Mouse (Mus musculus) olfactory bulb, adult 2 months (tissue): ENCODE measurements around the gene B9d2. TPM values are rescaled to one million over a fixed set of nuclear protein-coding genes. Genes with fewer than 3 reads are reported as not detected.

Experiments used
- H3K27ac ChIP-seq: fragments of 200-500 bp; 2 replicates; pipeline ENCODE4 v1.5.1; 2012; ENCODE audit warnings: low read depth, low read length; ENCODE audit not compliant: insufficient read depth
- H3K4me1 ChIP-seq: fragments of 200-500 bp; 2 replicates; pipeline ENCODE4 v1.6.1; 2012; ENCODE audit warnings: low read length; ENCODE audit not compliant: control insufficient read depth, insufficient read depth
- H3K4me3 ChIP-seq: fragments of 200-500 bp; 2 replicates; pipeline ENCODE4 v1.5.1; 2012; ENCODE audit warnings: mild to moderate bottlenecking, low read depth, low read length, moderate library complexity; ENCODE audit not compliant: insufficient read depth
- CTCF ChIP-seq: fragments of 200-500 bp; IDR thresholded peaks from 2 replicates; pipeline ENCODE4 v1.5.1; 2012; ENCODE audit warnings: low read depth, mild to moderate bottlenecking, low read length, moderate library complexity; ENCODE audit not compliant: insufficient read depth
- POLR2A ChIP-seq: fragments of 200-500 bp; IDR thresholded peaks from 2 replicates; pipeline ENCODE4 v1.6.1; 2012; ENCODE audit warnings: mild to moderate bottlenecking, low read depth, low read length, moderate library complexity; ENCODE audit not compliant: insufficient read depth
- WGBS: fragments of 180-500 bp; shearing (Covaris S2); methylation state at CpG from one replicate; pipeline ENCODE4 v1.1.7; 2018; 5-methylcytosine and 5-hydroxymethylcytosine counted together
- polyA plus RNA-seq: library from polyadenylated mRNA; stranded (reverse); fragments of >200 nt; gene quantifications from 2 replicates; pipeline ENCODE4 v1.2.4, GENCODE M21; 2012; ENCODE audit warnings: low replicate concordance; ENCODE audit not compliant: missing spikeins, insufficient read depth, insufficient read length

Gene B9d2
- polyA plus RNA-seq, 1 experiment = not detected

DNA sequence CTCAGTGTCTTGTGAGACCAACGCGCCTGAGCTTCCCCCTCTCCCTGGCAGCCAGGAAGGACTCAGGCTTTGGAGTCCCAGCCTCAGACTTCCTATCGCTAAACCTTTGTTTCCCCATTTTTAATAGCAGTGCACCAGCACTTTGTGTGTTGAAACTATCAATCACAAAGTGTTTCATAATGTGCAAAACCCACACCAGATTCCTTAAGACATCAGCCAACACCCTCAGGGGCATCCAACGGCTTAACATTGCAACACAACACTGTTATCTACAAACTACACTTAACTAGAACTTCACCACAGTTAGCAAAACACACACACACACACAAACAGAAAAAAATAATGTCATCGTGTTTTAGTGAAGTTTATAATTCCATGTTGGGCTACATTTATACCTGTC lies 30.7 kb upstream of the B9d2 start:
- no peak for TF ChIP-seq POLR2A
- Histone ChIP-seq H3K27ac (no peak overlapping the region), H3K4me1 (peaks cover 11% of the 10 kb centered on the region), H3K4me3 (no peak overlapping the region)
- WGBS = 69% methylated on average over 5 of the region's 5 CpGs

DNA sequence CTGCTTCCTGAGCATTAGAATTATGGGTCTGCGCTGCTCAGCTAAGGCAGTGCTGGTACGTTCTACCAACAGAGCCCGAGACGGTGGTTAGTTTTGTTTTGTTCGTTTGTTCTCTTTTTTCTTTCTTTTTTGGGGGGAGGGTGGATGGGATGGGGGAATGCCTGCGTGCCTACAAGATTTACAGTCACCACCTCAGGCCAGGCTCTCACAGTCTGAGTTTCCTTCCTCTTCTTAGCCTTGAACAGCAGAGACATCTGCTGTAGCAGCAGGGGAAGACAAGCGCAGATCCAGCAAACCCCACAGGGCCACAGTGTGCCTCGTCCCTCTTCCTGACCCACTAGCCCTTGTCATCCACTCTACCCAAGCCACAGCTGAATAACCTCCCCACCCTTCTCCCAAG lies 29.3 kb upstream of the B9d2 start:
- 88% methylated on average over 8 of the region's 8 CpGs for WGBS
- H3K4me1 ChIP-seq = peaks cover 14% of the 10 kb centered on the region
- TF ChIP-seq CTCF = no peak
- TF ChIP-seq POLR2A = no peak
- no peak overlapping the region for H3K27ac ChIP-seq
- H3K4me3 ChIP-seq = no peak overlapping the region

- whole genome bisulfite sequencing = 92% methylated on average over 12 of the region's 12 CpGs
- TF ChIP-seq POLR2A (no peak), CTCF (no peak)
- H3K4me1 ChIP-seq = peaks cover 22% of the 10 kb centered on the region
- no peak overlapping the region for H3K4me3 ChIP-seq
- H3K27ac ChIP-seq = no peak overlapping the region
These were observed 28.3 kb upstream of the B9d2 start for GRCm38 (mm10) chr7:25652244-25652759.

DNA sequence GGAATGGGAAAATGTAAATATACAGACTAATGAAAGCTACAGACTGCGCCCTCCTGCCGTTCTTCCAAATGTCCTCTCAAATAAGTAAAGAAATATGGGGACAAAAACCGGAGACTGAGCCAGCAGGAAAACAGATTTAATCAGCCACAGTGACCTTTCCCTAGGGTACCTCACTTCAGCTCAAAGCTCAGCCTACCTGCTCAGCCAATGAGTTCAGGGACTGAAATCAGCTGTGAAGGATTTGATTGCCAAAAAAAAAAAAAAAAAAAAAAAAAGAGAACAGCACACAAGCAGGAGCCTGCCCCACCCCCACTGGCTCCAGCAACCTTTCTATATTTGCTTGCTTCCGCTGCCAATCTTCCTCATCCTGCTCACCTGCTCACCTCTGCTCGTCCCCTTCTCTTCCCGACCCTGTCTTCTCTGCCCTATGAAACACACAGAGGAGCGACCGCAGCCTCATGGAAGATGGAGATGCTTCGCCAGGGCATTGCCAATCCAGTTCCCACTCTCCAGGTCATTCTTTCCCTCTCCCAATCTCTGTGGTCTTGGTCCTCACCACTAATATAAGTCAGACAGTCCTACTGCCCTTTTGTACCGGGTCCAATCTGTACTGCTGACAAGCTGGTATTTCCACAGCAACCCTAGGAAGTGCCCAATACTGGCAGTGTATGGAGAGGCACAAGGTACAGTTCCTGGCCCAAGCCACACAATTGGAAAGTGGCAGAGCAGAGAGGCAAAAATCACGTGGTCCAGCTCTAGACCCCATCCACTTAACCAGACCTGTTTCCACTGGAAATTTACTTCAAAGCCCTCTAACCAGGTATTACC lies 24.8 kb upstream of the B9d2 start:
- Histone ChIP-seq H3K4me1 (peaks cover 16% of the 10 kb centered on the region), H3K4me3 (no peak overlapping the region), H3K27ac (no peak overlapping the region)
- 74% methylated on average over 11 of the region's 11 CpGs for WGBS
- TF ChIP-seq POLR2A = no peak
- no peak for TF ChIP-seq CTCF

- WGBS = 21% methylated on average over 10 of the region's 10 CpGs
- H3K4me1 ChIP-seq = peaks cover 16% of the 10 kb centered on the region
- H3K27ac ChIP-seq = no peak overlapping the region
- peak overlapping the region; percentile 62 for H3K4me3 ChIP-seq
- TF ChIP-seq CTCF (no peak), POLR2A (no peak)
These were observed 22.8 kb upstream of the B9d2 start for GRCm38 (mm10) chr7:25657785-25658184.

DNA sequence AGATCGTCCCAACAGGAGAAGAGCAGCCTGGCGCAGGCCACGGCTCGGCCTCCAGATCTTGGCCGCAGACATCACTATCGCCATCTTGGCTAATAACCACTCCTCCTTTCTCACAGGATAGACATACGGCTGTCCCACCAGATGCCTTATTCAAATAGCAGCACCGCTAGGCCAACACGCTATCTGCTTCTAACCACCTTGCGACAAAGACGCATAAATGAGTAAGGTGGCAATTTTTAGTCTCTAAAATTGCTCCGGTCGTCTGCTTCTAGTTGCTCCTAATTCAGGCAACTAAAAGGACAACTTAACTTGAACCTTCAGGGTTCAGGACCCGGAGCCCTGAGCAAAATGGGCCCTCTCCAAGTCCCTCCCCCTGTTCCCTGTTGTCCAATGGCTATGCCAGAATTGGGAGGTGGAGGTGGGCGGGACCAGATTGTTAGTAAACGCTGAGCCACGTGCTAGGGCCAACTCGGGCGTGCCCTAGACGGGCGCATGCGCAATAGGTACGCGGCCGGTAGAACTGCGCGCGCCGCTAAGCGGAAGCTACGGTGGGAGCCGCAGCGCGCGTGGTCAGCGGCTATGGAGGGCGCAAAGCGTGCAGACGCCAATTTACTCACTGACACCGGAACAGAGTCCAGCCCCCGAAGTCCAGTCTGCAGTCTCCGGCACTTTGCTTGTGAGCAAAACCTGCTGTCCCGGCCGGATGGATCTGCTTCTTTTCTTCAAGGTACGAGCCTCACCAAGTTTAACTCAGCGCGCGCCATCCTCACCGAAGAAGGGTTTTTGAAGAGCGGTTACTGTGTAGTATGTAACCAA lies 21.7 kb upstream of the B9d2 start, which contains the start of the genes Bckdha and Exosc5:
Bckdha (minus strand) TSS at position 325 of the 816 bp plus-strand sequence.
Exosc5 (plus strand) TSS at position 508 of the 816 bp plus-strand sequence.
- TF ChIP-seq CTCF (no peak), POLR2A (peak; percentile 57)
- peaks cover 14% of the 10 kb centered on the region for H3K4me1 ChIP-seq
- H3K4me3 ChIP-seq = peak within 1 kb of the TSS; percentile 80
- peak within 1 kb of the TSS; percentile 96 for H3K27ac ChIP-seq
- under 1% methylated on average over 50 of the region's 50 CpGs for WGBS

- H3K4me3 ChIP-seq = no peak overlapping the region
- no peak overlapping the region for H3K27ac ChIP-seq
- H3K4me1 ChIP-seq = no peaks in the 10 kb centered on the region
- WGBS = 89% methylated on average over 8 of the region's 8 CpGs
- TF ChIP-seq CTCF (no peak), POLR2A (no peak)
These were observed 14.2 kb upstream of the B9d2 start for GRCm38 (mm10) chr7:25666381-25666780.

GRCm38 (mm10) chr7:25669158-25669557 lies 11.4 kb upstream of the B9d2 start:
- TF ChIP-seq POLR2A (no peak), CTCF (no peak)
- WGBS = 93% methylated on average over 10 of the region's 10 CpGs
- Histone ChIP-seq H3K27ac (no peak overlapping the region), H3K4me1 (no peaks in the 10 kb centered on the region), H3K4me3 (no peak overlapping the region)

DNA sequence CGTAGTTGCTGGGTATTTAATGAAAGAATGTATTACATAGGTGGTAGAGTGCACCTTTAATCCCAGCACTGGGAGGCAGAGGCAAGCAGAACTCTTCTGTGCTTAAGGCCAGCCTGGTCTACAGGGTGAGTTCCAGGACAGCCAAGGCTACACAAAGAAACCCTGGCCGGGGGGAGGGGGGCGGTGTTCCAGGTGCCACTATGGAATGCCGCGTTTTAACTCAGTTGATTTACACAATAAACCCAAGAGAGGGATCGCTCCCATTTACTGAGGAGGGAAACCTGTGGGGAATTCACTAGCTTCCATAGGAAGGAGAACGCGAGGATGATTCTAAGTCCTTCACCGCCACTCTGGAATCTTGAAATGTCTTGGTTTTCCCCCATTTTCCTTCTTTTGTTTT lies 10.9 kb upstream of the B9d2 start:
- no peak overlapping the region for H3K4me3 ChIP-seq
- no peak overlapping the region for H3K27ac ChIP-seq
- TF ChIP-seq POLR2A (no peak), CTCF (no peak)
- H3K4me1 ChIP-seq = 0 out of 2 replicates have a peak, but pooled peaks cover 2% of the 10 kb centered on the region
- WGBS = 81% methylated on average over 9 of the region's 9 CpGs
